Mouse (Mus musculus) hindbrain, embryonic 11.5 days (tissue): ENCODE measurements around the gene Tmem126a. TPM values are rescaled to one million over a fixed set of nuclear protein-coding genes. Genes with fewer than 3 reads are reported as not detected.

ENCODE experiments used
- ATAC-seq: fragments of 200-750 bp; cut with Nextera tagmentation; 2 replicates; pipeline ENCODE4 v1.8.0; 2017; ENCODE audit warnings: mild to moderate bottlenecking, moderate TSS enrichment, moderate library complexity; ENCODE audit not compliant: low FRiP score
- DNase-seq: peaks from one replicate; pipeline ENCODE4 v3.0.0-alpha.2; 2015; ENCODE audit warnings: low spot score
- H3K27ac ChIP-seq: fragments of 300-500 bp; sonication (generic); 2 replicates; pipeline ENCODE4 v1.5.1; 2014; ENCODE audit warnings: mild to moderate bottlenecking, low read depth, low read length
- H3K27me3 ChIP-seq: fragments of 300-500 bp; sonication (generic); 2 replicates; pipeline ENCODE4 v1.6.1; 2014; ENCODE audit warnings: mild to moderate bottlenecking, low read length, moderate library complexity, mixed read lengths; ENCODE audit not compliant: control insufficient read depth, insufficient read depth
- H3K36me3 ChIP-seq: fragments of 300-500 bp; sonication (generic); 2 replicates; pipeline ENCODE4 v1.6.1; 2014; ENCODE audit warnings: mild to moderate bottlenecking, low read length, moderate library complexity, mixed read lengths; ENCODE audit not compliant: control insufficient read depth, insufficient read depth
- H3K4me1 ChIP-seq: fragments of 300-500 bp; sonication (generic); replicated peaks from 2 replicates; pipeline ENCODE4 v1.6.1; 2014; ENCODE audit warnings: low read length, mixed read lengths; ENCODE audit not compliant: control insufficient read depth, insufficient read depth
- H3K4me2 ChIP-seq: fragments of 300-500 bp; sonication (generic); replicated peaks from 2 replicates; pipeline ENCODE4 v1.6.1; 2014; ENCODE audit warnings: mild to moderate bottlenecking, low read depth, low read length
- H3K4me3 ChIP-seq: fragments of 300-500 bp; sonication (generic); 2 replicates; pipeline ENCODE4 v1.5.1; 2014; ENCODE audit warnings: low read depth, low read length
- H3K9ac ChIP-seq: fragments of 300-500 bp; sonication (generic); 2 replicates; pipeline ENCODE4 v1.6.1; 2014; ENCODE audit warnings: low read depth, low read length
- H3K9me3 ChIP-seq: fragments of 300-500 bp; sonication (generic); 2 replicates; pipeline ENCODE4 v1.6.1; 2016; ENCODE audit warnings: low read length; ENCODE audit not compliant: control insufficient read depth
- WGBS: fragments of 180-500 bp; shearing (Covaris S2); extraction: QIAGEN DNeasy Blood & Tissue Kit; methylation state at CpG from one replicate; pipeline ENCODE4 v1.1.7; 2014; 5-methylcytosine and 5-hydroxymethylcytosine counted together
- polyA plus RNA-seq: library from polyadenylated mRNA; unstranded; fragments of >200 nt; fragmentation: Nextera tagmentation; extraction: Ambion mirVana; gene quantifications from 2 replicates; pipeline ENCODE4 v1.2.1, GENCODE M21; 2014

The Tmem126a gene
- polyA plus RNA-seq, 1 experiment from 2014 or later: 122 TPM

- no peak for ATAC-seq
- peak overlapping the region; percentile 31 for H3K4me3 ChIP-seq
These were observed 30.0 kb downstream of the Tmem126a start for GRCm38 (mm10) chr7:90427006-90427405.

GRCm38 (mm10) chr7:90426020-90427001, 30.7 kb downstream of the Tmem126a start, which contains the start of gene Ccdc89:
TSS of gene Ccdc89 (plus strand) at chr7:90426577.
- WGBS: 22% methylated on average over 29 of the region's 29 CpGs
- Histone ChIP-seq H3K27me3 (no peaks in the 10 kb centered on the region), H3K27ac (no peak within 1 kb of the TSS), H3K4me3 (peak within 1 kb of the TSS; percentile 31), H3K9ac (peak within 1 kb of the TSS; percentile 41; the same call in 1 of the 2 replicates), H3K4me2 (peak within 1 kb of the TSS; percentile 47), H3K4me1 (no peaks in the 10 kb centered on the region), H3K36me3 (no peaks in the 10 kb centered on the region), H3K9me3 (no peaks in the 10 kb centered on the region)
- ATAC-seq: peak; percentile 100
- DNase-seq: peak; percentile 80

More at GRCm38 (mm10) chr7:90427006-90427405, 30.0 kb downstream of the Tmem126a start:
- no peaks in the 10 kb centered on the region for H3K4me1 ChIP-seq
- H3K36me3 ChIP-seq: no peaks in the 10 kb centered on the region
- DNase-seq: no peak
- no peaks in the 10 kb centered on the region for H3K9me3 ChIP-seq
- no peak overlapping the region for H3K27ac ChIP-seq
- 68% methylated on average over 9 of the region's 9 CpGs for WGBS
- H3K9ac ChIP-seq: no peak overlapping the region; the same call in 1 of the 2 replicates
- H3K4me2 ChIP-seq: peak overlapping the region; percentile 47
- no peaks in the 10 kb centered on the region for H3K27me3 ChIP-seq

GRCm38 (mm10) chr7:90409934-90410333, 47.1 kb downstream of the Tmem126a start:
- ATAC-seq: 0 out of 2 replicates have a peak, but pooled peaks have one; percentile 35
- H3K27ac ChIP-seq: no peak overlapping the region
- WGBS: 64% methylated on average over 3 of the region's 3 CpGs
- no peaks in the 10 kb centered on the region for H3K36me3 ChIP-seq
- no peak overlapping the region for H3K9ac ChIP-seq
- H3K4me2 ChIP-seq: no peak overlapping the region
- no peak overlapping the region for H3K4me3 ChIP-seq
- H3K9me3 ChIP-seq: no peaks in the 10 kb centered on the region
- no peaks in the 10 kb centered on the region for H3K4me1 ChIP-seq
- no peaks in the 10 kb centered on the region for H3K27me3 ChIP-seq
- peak; percentile 72 for DNase-seq

Other genes with a start within 250 kb of the Tmem126a start
- gene Ccdc83, start 191.5 kb downstream of the Tmem126a start, polyA plus RNA-seq: not detected in 2 replicates
- 2.8 and 5.0 TPM in 2 replicates for gene Sytl2, start 155.0 kb downstream of the Tmem126a start, polyA plus RNA-seq
- 3.2 and 3.5 TPM in 2 replicates for gene Ccdc89, start 30.7 kb downstream of the Tmem126a start, polyA plus RNA-seq
- gene Crebzf, start 14.5 kb downstream of the Tmem126a start, polyA plus RNA-seq: 48.8 and 59.3 TPM in 2 replicates
- gene Tmem126b, start 18.8 kb upstream of the Tmem126a start, polyA plus RNA-seq: 42.7 and 42.9 TPM in 2 replicates
- 2.1 and 3.1 TPM in 2 replicates for gene Dlg2, start 19.4 kb upstream of the Tmem126a start, polyA plus RNA-seq